8 mouse cellular contexts compared by ENCODE assay signal in genomic region chr17:83267202-83268128, GRCm38 (mm10). TPM values are rescaled to one million over a fixed set of nuclear protein-coding genes. Genes with fewer than 3 reads are reported as not detected.
DNase-seq lines count a peak whose midpoint lies in the region; ATAC-seq and TF ChIP-seq lines count a peak whose summit lies in the region.

No protein-coding gene starts in this region.

- H3K4me2 ChIP-seq in forebrain, embryonic 15.5 days (replicated peaks) = peak overlapping the region; percentile 42
- H3K4me2 ChIP-seq in lung, embryonic 15.5 days = peak overlapping the region; percentile 62

- no peaks in the 10 kb centered on the region for H3K36me3 ChIP-seq in ES-E14 (ENCODE audit: control insufficient read depth, insufficient read depth, low read length, poor library complexity, severe bottlenecking)
- H3K36me3 ChIP-seq in forebrain, embryonic 15.5 days = no peaks in the 10 kb centered on the region
- H3K36me3 ChIP-seq in hindbrain, embryonic 10.5 days = no peaks in the 10 kb centered on the region
- H3K36me3 ChIP-seq in lung, embryonic 15.5 days = no peaks in the 10 kb centered on the region

- 41% methylated on average over 23 of the region's 23 CpGs for WGBS in forebrain, embryonic 15.5 days
- 57% methylated on average over 23 of the region's 23 CpGs for WGBS in hindbrain, embryonic 10.5 days
- 40% methylated on average over 23 of the region's 23 CpGs for WGBS in lung, embryonic 15.5 days

- no peak overlapping the region for H3K27ac ChIP-seq in ES-E14 (ENCODE audit: insufficient read depth, low read depth, low read length, poor library complexity, severe bottlenecking)
- peak overlapping the region; percentile 24 for H3K27ac ChIP-seq in forebrain, embryonic 15.5 days (replicated peaks)
- no peak overlapping the region for H3K27ac ChIP-seq in hindbrain, embryonic 10.5 days
- no peak overlapping the region for H3K27ac ChIP-seq in lung, embryonic 15.5 days

- no peaks in the 10 kb centered on the region for H3K27me3 ChIP-seq in forebrain, embryonic 15.5 days
- H3K27me3 ChIP-seq in hindbrain, embryonic 10.5 days (ENCODE audit: insufficient read depth, poor library complexity, severe bottlenecking) = 0 out of 2 replicates have a peak, but pooled peaks cover 1% of the 10 kb centered on the region
- H3K27me3 ChIP-seq in lung, embryonic 15.5 days = no peaks in the 10 kb centered on the region

- no peak overlapping the region for H3K9ac ChIP-seq in ES-E14 (ENCODE audit: insufficient read depth, low read depth, low read length, poor library complexity, severe bottlenecking)
- 0 out of 2 replicates have a peak overlapping the region, but pooled peaks have one; percentile 8 for H3K9ac ChIP-seq in forebrain, embryonic 15.5 days (replicated peaks)
- no peak overlapping the region for H3K9ac ChIP-seq in lung, embryonic 15.5 days

- in situ Hi-C loops in ES-E14 (cut with MboI; ENCODE audit: low sequenced_read_pairs in 2 of 2, unreplicated experiment in 2 of 2) = no loop called here

- H3K4me1 ChIP-seq in ES-E14 (ENCODE audit: control insufficient read depth in 2 of 2, insufficient read depth in 2 of 2, low read length in 2 of 2, poor library complexity in 1 of 2) = no peaks in the 10 kb centered on the region
- H3K4me1 ChIP-seq in forebrain, embryonic 15.5 days = peaks cover 7% of the 10 kb centered on the region
- H3K4me1 ChIP-seq in hindbrain, embryonic 10.5 days (replicated peaks) = peaks cover 10% of the 10 kb centered on the region; the same call in 1 of the 2 replicates
- H3K4me1 ChIP-seq in lung, embryonic 15.5 days = 0 out of 2 replicates have a peak, but pooled peaks cover 13% of the 10 kb centered on the region

- DNase-seq in ES-E14 (ENCODE audit: low read depth, low spot score) = no peak
- DNase-seq in hindbrain, embryonic 10.5 days (ENCODE audit: low spot score) = peak; percentile 70
- peak; percentile 94 for DNase-seq in layer of hippocampus, adult 9-11 months
- DNase-seq in thymus, postnatal 25 days = peak; percentile 85

- no peaks in the 10 kb centered on the region for H3K9me3 ChIP-seq in ES-E14 (ENCODE audit: control insufficient read depth, insufficient read depth, low read depth, low read length)
- no peaks in the 10 kb centered on the region for H3K9me3 ChIP-seq in forebrain, embryonic 15.5 days
- H3K9me3 ChIP-seq in hindbrain, embryonic 10.5 days = no peaks in the 10 kb centered on the region
- no peaks in the 10 kb centered on the region for H3K9me3 ChIP-seq in lung, embryonic 15.5 days

- H3K4me3 ChIP-seq in ES-E14 (ENCODE audit: insufficient read depth in 1 of 2, low read depth in 1 of 2, low read length in 2 of 2, poor library complexity in 1 of 2, severe bottlenecking in 1 of 2) = no peak overlapping the region
- peak overlapping the region; percentile 28 for H3K4me3 ChIP-seq in forebrain, embryonic 15.5 days
- peak overlapping the region; percentile 41 for H3K4me3 ChIP-seq in hindbrain, embryonic 10.5 days
- peak overlapping the region; percentile 36 for H3K4me3 ChIP-seq in lung, embryonic 15.5 days

- peak; percentile 94 for ATAC-seq in cerebellum, adult (ENCODE audit: insufficient number of reproducible peaks, low FRiP score, low TSS enrichment)
- peak; percentile 98 for ATAC-seq in forebrain, embryonic 15.5 days (replicated peaks)
- ATAC-seq in lung, embryonic 15.5 days (ENCODE audit: borderline replicate concordance, extremely low read depth, low FRiP score, low TSS enrichment) = peak; percentile 92
- ATAC-seq in neutrophil, adult 5-6 weeks (ENCODE audit: extremely low read depth, insufficient number of reproducible peaks, low FRiP score, poor library complexity, severe bottlenecking) = peak; percentile 85

TF ChIP-seq in ES-E14, 5 proteins besides CTCF, POLR2A, EP300 and RAD21:
- TF ChIP-seq HCFC1 (IDR thresholded peaks at IDR 0.05; ENCODE audit: borderline replicate concordance, insufficient read depth, low read length) = no peak
- peak; percentile 63; the same call in 1 of the 2 replicates for TF ChIP-seq CHD2 (IDR thresholded peaks at IDR 0.05; ENCODE audit: low read depth, low read length)
- TF ChIP-seq ZC3H11A (IDR thresholded peaks at IDR 0.05; ENCODE audit: borderline replicate concordance, low read depth, low read length) = no peak

RNA-seq across cellular contexts. Expression of gene Pkdcc, which starts 52.4 kb away (rescaled TPM):
- total RNA-seq in ES-E14 (2012; rRNA removed) = 39.0 and 39.1 TPM in 2 replicates
- 6.5 and 7.4 TPM in 2 replicates for polyA plus RNA-seq in forebrain, embryonic 15.5 days (2015; fragmentation: Nextera tagmentation; extraction: Ambion mirVana)
- polyA plus RNA-seq in hindbrain, embryonic 10.5 days (2016; fragmentation: Nextera tagmentation; extraction: Ambion mirVana) = 9.1 and 11.4 TPM in 2 replicates
- 13.3 and 13.4 TPM in 2 replicates for polyA plus RNA-seq in lung, embryonic 15.5 days (2015; fragmentation: Nextera tagmentation; extraction: Ambion mirVana)
- 0.35 and 0.37 TPM in 2 replicates for total RNA-seq in neutrophil, adult 5-6 weeks (2017)

Comparison
In these comparisons a context has a peak if more than half of its experiments do, and no peak if none do; other contexts are left out.
1. H3K4me3 ChIP-seq: peak in forebrain, embryonic 15.5 days (single experiment), hindbrain, embryonic 10.5 days (single experiment) and lung, embryonic 15.5 days (single experiment); none in ES-E14 (0 of 2).
2. Peak in every context shown above with its lines, with median percentiles within 50 percentile points of each other: ATAC-seq.